Mouse (Mus musculus): Measurements from ENCODE around the gene Matn4. TPM values are rescaled to one million over a fixed set of nuclear protein-coding genes. Genes with fewer than 3 reads are reported as not detected.
A peak's percentile ranks its signal among the peaks of the same experiment; 100 is the strongest.

The Matn4 gene
- polyA plus RNA-seq, 1 experiment from 2014 or later: 0.32 TPM

- H3K4me1 ChIP-seq (replicated peaks): peaks cover 15% of the 10 kb centered on the region
- ATAC-seq (ENCODE audit: insufficient read depth): no peak
- 4% methylated on average over 8 of the region's 8 CpGs for WGBS (ENCODE audit: insufficient replicate concordance)
- H3K27me3 ChIP-seq: peaks cover 48% of the 10 kb centered on the region
- H3K4me2 ChIP-seq: no peak overlapping the region
- no peak overlapping the region for H3K4me3 ChIP-seq (replicated peaks)
- H3K9me3 ChIP-seq (replicated peaks): no peaks in the 10 kb centered on the region
- H3K36me3 ChIP-seq (replicated peaks): no peaks in the 10 kb centered on the region
- no peak overlapping the region for H3K27ac ChIP-seq (replicated peaks)
- no peak overlapping the region for H3K9ac ChIP-seq
Measured at GRCm38 (mm10) chr2:164386953-164387352, 18.0 kb downstream of the Matn4 start.

- Histone ChIP-seq H3K36me3 (replicated peaks) (no peaks in the 10 kb centered on the region), H3K9me3 (replicated peaks) (no peaks in the 10 kb centered on the region), H3K27ac (replicated peaks) (no peak overlapping the region), H3K4me3 (replicated peaks) (no peak overlapping the region), H3K4me2 (no peak overlapping the region), H3K9ac (no peak overlapping the region), H3K4me1 (replicated peaks) (peaks cover 15% of the 10 kb centered on the region), H3K27me3 (peaks cover 48% of the 10 kb centered on the region)
- no peak for ATAC-seq (ENCODE audit: insufficient read depth)
- WGBS (ENCODE audit: insufficient replicate concordance): 23% methylated on average over 18 of the region's 18 CpGs
Measured at GRCm38 (mm10) chr2:164385927-164386763, 18.8 kb downstream of the Matn4 start.

GRCm38 (mm10) chr2:164383656-164384399 lies 21.1 kb downstream of the Matn4 start:
- Histone ChIP-seq H3K36me3 (replicated peaks) (no peaks in the 10 kb centered on the region), H3K4me3 (replicated peaks) (no peak overlapping the region), H3K9ac (no peak overlapping the region), H3K4me1 (replicated peaks) (peaks cover 6% of the 10 kb centered on the region; the same call in 1 of the 2 replicates), H3K9me3 (replicated peaks) (no peaks in the 10 kb centered on the region), H3K4me2 (no peak overlapping the region), H3K27ac (replicated peaks) (0 out of 2 replicates have a peak overlapping the region, but pooled peaks have one; percentile 30), H3K27me3 (peaks cover 29% of the 10 kb centered on the region)
- WGBS (ENCODE audit: insufficient replicate concordance): 38% methylated on average over 11 of the region's 11 CpGs
- no peak for ATAC-seq (ENCODE audit: insufficient read depth)

- H3K4me3 ChIP-seq (replicated peaks): no peak overlapping the region
- peaks cover 6% of the 10 kb centered on the region; the same call in 1 of the 2 replicates for H3K4me1 ChIP-seq (replicated peaks)
- H3K27me3 ChIP-seq: peaks cover 21% of the 10 kb centered on the region
- WGBS (ENCODE audit: insufficient replicate concordance): 37% methylated on average over 3 of the region's 3 CpGs
- H3K36me3 ChIP-seq (replicated peaks): no peaks in the 10 kb centered on the region
- no peak overlapping the region for H3K4me2 ChIP-seq
- H3K9me3 ChIP-seq (replicated peaks): no peaks in the 10 kb centered on the region
- H3K9ac ChIP-seq: no peak overlapping the region
- ATAC-seq (ENCODE audit: insufficient read depth): no peak
- no peak overlapping the region for H3K27ac ChIP-seq (replicated peaks)
Measured at GRCm38 (mm10) chr2:164382971-164383370, 22.0 kb downstream of the Matn4 start.

GRCm38 (mm10) chr2:164381726-164382125 lies 23.2 kb downstream of the Matn4 start:
- Histone ChIP-seq H3K9me3 (replicated peaks) (no peaks in the 10 kb centered on the region), H3K4me3 (replicated peaks) (no peak overlapping the region), H3K27ac (replicated peaks) (no peak overlapping the region), H3K36me3 (replicated peaks) (no peaks in the 10 kb centered on the region), H3K4me1 (replicated peaks) (peaks cover 6% of the 10 kb centered on the region; the same call in 1 of the 2 replicates), H3K4me2 (no peak overlapping the region), H3K9ac (no peak overlapping the region), H3K27me3 (peaks cover 12% of the 10 kb centered on the region; the same call in 1 of the 2 replicates)
- ATAC-seq (ENCODE audit: insufficient read depth): no peak
- WGBS (ENCODE audit: insufficient replicate concordance): 64% methylated on average over 8 of the region's 8 CpGs

- Histone ChIP-seq H3K9ac (no peak overlapping the region), H3K4me3 (replicated peaks) (no peak overlapping the region), H3K4me2 (no peak overlapping the region), H3K27ac (replicated peaks) (no peak overlapping the region), H3K36me3 (replicated peaks) (no peaks in the 10 kb centered on the region), H3K27me3 (no peaks in the 10 kb centered on the region), H3K4me1 (replicated peaks) (no peaks in the 10 kb centered on the region), H3K9me3 (replicated peaks) (no peaks in the 10 kb centered on the region)
- no peak for ATAC-seq (ENCODE audit: insufficient read depth)
- 65% methylated on average over 15 of the region's 15 CpGs for WGBS (ENCODE audit: insufficient replicate concordance)
Measured at GRCm38 (mm10) chr2:164377478-164378426, 27.2 kb downstream of the Matn4 start.

GRCm38 (mm10) chr2:164373187-164373586 lies 31.8 kb downstream of the Matn4 start:
- Histone ChIP-seq H3K27ac (replicated peaks) (no peak overlapping the region), H3K36me3 (replicated peaks) (no peaks in the 10 kb centered on the region), H3K4me2 (no peak overlapping the region), H3K9ac (no peak overlapping the region), H3K9me3 (replicated peaks) (no peaks in the 10 kb centered on the region), H3K4me1 (replicated peaks) (no peaks in the 10 kb centered on the region), H3K27me3 (no peaks in the 10 kb centered on the region), H3K4me3 (replicated peaks) (no peak overlapping the region)
- WGBS (ENCODE audit: insufficient replicate concordance): 29% methylated on average over 4 of the region's 4 CpGs
- ATAC-seq (ENCODE audit: insufficient read depth): no peak

- no peak overlapping the region for H3K4me2 ChIP-seq
- no peaks in the 10 kb centered on the region for H3K4me1 ChIP-seq (replicated peaks)
- H3K27ac ChIP-seq (replicated peaks): no peak overlapping the region
- ATAC-seq (ENCODE audit: insufficient read depth): no peak
- 9% methylated on average over 3 of the region's 3 CpGs for WGBS (ENCODE audit: insufficient replicate concordance)
- H3K9me3 ChIP-seq (replicated peaks): no peaks in the 10 kb centered on the region
- H3K27me3 ChIP-seq: no peaks in the 10 kb centered on the region
- no peak overlapping the region for H3K9ac ChIP-seq
- H3K36me3 ChIP-seq (replicated peaks): no peaks in the 10 kb centered on the region
- no peak overlapping the region for H3K4me3 ChIP-seq (replicated peaks)
Measured at GRCm38 (mm10) chr2:164372408-164373053, 32.4 kb downstream of the Matn4 start.

- no peaks in the 10 kb centered on the region for H3K9me3 ChIP-seq (replicated peaks)
- no peaks in the 10 kb centered on the region for H3K27me3 ChIP-seq
- H3K4me2 ChIP-seq: no peak overlapping the region
- H3K4me1 ChIP-seq (replicated peaks): no peaks in the 10 kb centered on the region
- no peak overlapping the region for H3K27ac ChIP-seq (replicated peaks)
- no peak overlapping the region for H3K9ac ChIP-seq
- H3K36me3 ChIP-seq (replicated peaks): no peaks in the 10 kb centered on the region
- H3K4me3 ChIP-seq (replicated peaks): no peak overlapping the region
- ATAC-seq (ENCODE audit: insufficient read depth): no peak
- WGBS (ENCODE audit: insufficient replicate concordance): 64% methylated on average over 3 of the region's 3 CpGs
Measured at GRCm38 (mm10) chr2:164371371-164371770, 33.6 kb downstream of the Matn4 start.

GRCm38 (mm10) chr2:164368620-164369105 lies 36.3 kb downstream of the Matn4 start:
- H3K9ac ChIP-seq: no peak overlapping the region
- no peaks in the 10 kb centered on the region for H3K27me3 ChIP-seq
- H3K4me2 ChIP-seq: no peak overlapping the region
- no peaks in the 10 kb centered on the region for H3K4me1 ChIP-seq (replicated peaks)
- H3K9me3 ChIP-seq (replicated peaks): no peaks in the 10 kb centered on the region
- no peak for ATAC-seq (ENCODE audit: insufficient read depth)
- H3K4me3 ChIP-seq (replicated peaks): no peak overlapping the region
- H3K36me3 ChIP-seq (replicated peaks): no peaks in the 10 kb centered on the region
- no peak overlapping the region for H3K27ac ChIP-seq (replicated peaks)
- WGBS (ENCODE audit: insufficient replicate concordance): 51% methylated on average over 6 of the region's 6 CpGs
